Mouse (Mus musculus): ENCODE data around the gene Jph2. TPM values are rescaled to one million over a fixed set of nuclear protein-coding genes. Genes with fewer than 3 reads are reported as not detected.

The Jph2 gene
- polyA plus RNA-seq, 1 experiment, result 20.6 TPM

DNA sequence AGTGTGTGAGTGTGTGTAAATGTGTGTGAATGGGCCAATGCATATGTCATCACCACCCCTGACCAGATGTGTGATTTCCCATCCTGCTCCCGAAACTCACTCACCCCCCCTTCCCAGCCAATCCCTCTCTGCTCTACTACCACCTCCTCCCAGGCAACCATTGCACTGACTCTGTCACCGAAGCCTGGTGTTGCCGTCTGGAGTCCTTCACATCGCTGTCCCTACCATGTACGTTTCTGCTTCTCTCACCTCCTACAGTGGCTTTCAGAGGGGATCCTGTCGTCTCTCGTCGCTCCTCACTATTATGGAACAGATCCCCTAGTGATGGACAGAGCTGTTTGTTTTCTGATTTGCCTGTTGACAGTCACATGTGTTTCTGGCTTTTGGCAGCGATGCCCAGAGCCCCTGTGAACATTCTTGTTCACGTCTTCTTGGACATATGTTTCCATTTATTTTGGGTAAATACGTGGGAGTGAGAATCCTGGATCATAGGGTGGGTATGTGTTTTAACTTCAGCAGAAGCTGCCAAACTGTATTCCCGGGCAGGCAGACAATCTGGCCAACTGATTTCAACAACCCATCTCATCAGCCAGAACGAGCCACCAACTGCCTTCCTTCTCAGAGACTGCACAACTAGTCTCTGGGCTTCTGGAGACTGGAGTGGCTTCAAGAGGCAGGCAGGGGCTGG lies 65.3 kb downstream of the Jph2 start:
- no peak overlapping the region for H3K4me3 ChIP-seq (ENCODE audit: low read depth, low read length)
- no peaks in the 10 kb centered on the region for H3K4me1 ChIP-seq (ENCODE audit: control insufficient read depth, insufficient read depth, insufficient read length, low read length)
- TF ChIP-seq POLR2A (IDR thresholded peaks at IDR 0.05; ENCODE audit: low read depth, low read length) (no peak), CTCF (IDR thresholded peaks at IDR 0.05; ENCODE audit: extremely low read depth, insufficient read length, insufficient replicate concordance, low read depth, low read length) (no peak)
- H3K36me3 ChIP-seq (ENCODE audit: control insufficient read depth, insufficient read depth, low read length), result no peaks in the 10 kb centered on the region
- H3K27me3 ChIP-seq (ENCODE audit: control insufficient read depth, insufficient read depth, low read length), result peaks cover 2% of the 10 kb centered on the region; the same call in 1 of the 2 replicates
- 69% methylated on average over 13 of the region's 13 CpGs for WGBS
- H3K27ac ChIP-seq (ENCODE audit: insufficient read depth, low read depth, low read length), result no peak overlapping the region

DNA sequence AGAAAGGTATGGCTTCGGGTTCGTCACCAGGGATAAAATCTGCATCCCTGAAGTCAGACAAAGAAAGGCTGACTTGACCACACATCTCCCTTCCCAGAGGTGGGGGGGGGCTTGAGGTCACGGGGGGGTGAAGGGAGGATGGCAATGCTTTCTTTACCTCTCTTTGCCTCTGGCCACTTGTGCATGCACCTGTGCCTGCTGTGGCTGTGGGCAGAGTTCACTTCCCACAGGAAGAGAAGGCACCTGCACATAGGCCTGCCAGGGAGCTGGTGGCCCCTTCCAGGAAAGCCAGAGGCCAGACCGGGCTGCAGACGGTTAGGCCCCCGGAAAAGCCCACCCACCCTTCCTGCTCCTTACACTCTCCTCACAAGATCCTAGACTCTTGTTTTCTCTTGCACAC lies 66.4 kb downstream of the Jph2 start:
- Histone ChIP-seq H3K27me3 (ENCODE audit: control insufficient read depth, insufficient read depth, low read length) (peaks cover 2% of the 10 kb centered on the region; the same call in 1 of the 2 replicates), H3K36me3 (ENCODE audit: control insufficient read depth, insufficient read depth, low read length) (no peaks in the 10 kb centered on the region), H3K27ac (ENCODE audit: insufficient read depth, low read depth, low read length) (no peak overlapping the region), H3K4me3 (ENCODE audit: low read depth, low read length) (no peak overlapping the region), H3K4me1 (ENCODE audit: control insufficient read depth, insufficient read depth, insufficient read length, low read length) (no peaks in the 10 kb centered on the region)
- 69% methylated on average over 6 of the region's 6 CpGs for WGBS
- no peak for TF ChIP-seq POLR2A (IDR thresholded peaks at IDR 0.05; ENCODE audit: low read depth, low read length)
- no peak for TF ChIP-seq CTCF (IDR thresholded peaks at IDR 0.05; ENCODE audit: extremely low read depth, insufficient read length, insufficient replicate concordance, low read depth, low read length)

DNA sequence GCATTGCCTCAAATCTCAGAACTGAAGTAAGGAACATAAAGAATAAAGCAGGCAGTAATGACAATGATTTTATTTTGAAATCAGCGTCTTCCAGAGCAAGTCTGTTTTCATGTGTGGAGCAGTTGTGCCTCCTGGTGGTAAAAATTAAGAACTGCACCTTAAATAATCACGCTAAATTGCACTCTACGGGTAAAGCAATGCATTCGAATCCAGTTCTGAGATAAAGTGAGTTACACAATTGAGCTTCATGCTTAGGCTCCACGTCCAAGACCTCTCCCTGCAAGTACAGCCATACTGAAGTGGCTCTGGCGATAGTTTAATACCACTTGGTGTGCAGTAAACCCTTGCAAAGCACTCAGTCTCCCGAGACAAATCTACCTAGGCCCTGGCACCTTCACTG lies 67.1 kb downstream of the Jph2 start:
- H3K27ac ChIP-seq (ENCODE audit: insufficient read depth, low read depth, low read length), result no peak overlapping the region
- no peak overlapping the region for H3K4me3 ChIP-seq (ENCODE audit: low read depth, low read length)
- 19% methylated on average over 7 of the region's 7 CpGs for WGBS
- no peaks in the 10 kb centered on the region for H3K36me3 ChIP-seq (ENCODE audit: control insufficient read depth, insufficient read depth, low read length)
- TF ChIP-seq POLR2A (IDR thresholded peaks at IDR 0.05; ENCODE audit: low read depth, low read length) (no peak), CTCF (IDR thresholded peaks at IDR 0.05; ENCODE audit: extremely low read depth, insufficient read length, insufficient replicate concordance, low read depth, low read length) (no peak)
- H3K27me3 ChIP-seq (ENCODE audit: control insufficient read depth, insufficient read depth, low read length), result peaks cover 2% of the 10 kb centered on the region; the same call in 1 of the 2 replicates
- H3K4me1 ChIP-seq (ENCODE audit: control insufficient read depth, insufficient read depth, insufficient read length, low read length), result no peaks in the 10 kb centered on the region

DNA sequence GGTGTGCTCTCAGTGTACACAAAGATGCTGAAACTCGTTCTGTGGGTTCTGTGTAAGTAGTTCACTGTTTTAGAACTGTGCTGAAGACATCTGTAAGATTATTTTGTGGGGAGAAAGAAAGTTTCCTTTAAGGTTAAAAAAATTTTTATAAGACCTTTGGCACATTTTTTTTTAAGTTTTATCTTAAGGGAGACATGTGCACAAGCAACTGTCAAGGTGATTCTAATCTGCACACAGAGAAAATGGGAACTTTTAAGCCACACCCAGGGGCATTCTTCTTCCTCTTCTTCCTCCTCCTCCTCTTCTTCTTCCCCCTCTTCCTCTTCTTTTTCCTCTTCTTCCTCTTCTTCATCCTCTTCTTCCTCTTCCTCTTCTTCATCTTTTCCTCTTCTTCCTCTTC lies 74.6 kb downstream of the Jph2 start:
- Histone ChIP-seq H3K4me1 (ENCODE audit: control insufficient read depth, insufficient read depth, insufficient read length, low read length) (no peaks in the 10 kb centered on the region), H3K4me3 (ENCODE audit: low read depth, low read length) (no peak overlapping the region), H3K27ac (ENCODE audit: insufficient read depth, low read depth, low read length) (no peak overlapping the region), H3K36me3 (ENCODE audit: control insufficient read depth, insufficient read depth, low read length) (no peaks in the 10 kb centered on the region), H3K27me3 (ENCODE audit: control insufficient read depth, insufficient read depth, low read length) (no peaks in the 10 kb centered on the region)
- 16% methylated on average over 1 of the region's 1 CpGs for WGBS
- TF ChIP-seq POLR2A (IDR thresholded peaks at IDR 0.05; ENCODE audit: low read depth, low read length) (no peak), CTCF (IDR thresholded peaks at IDR 0.05; ENCODE audit: extremely low read depth, insufficient read length, insufficient replicate concordance, low read depth, low read length) (no peak)

DNA sequence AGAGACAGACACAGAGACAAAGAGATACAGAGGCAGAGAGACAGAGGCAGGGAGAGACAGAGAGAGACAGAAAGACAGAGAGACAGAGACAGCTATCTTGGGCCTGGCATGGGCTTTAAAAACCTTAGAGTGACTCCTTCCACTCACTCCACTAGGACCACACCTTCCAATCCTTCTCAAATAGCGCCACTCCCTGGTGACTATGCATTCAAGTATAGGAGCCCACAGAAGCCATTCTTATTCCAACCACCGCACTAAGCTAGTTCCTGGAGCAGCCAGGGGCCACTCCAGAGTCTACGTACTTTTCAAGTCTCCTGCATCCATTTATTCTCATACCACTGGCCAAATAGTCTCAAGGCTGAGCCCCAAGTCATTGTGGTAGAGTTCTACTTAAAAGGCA lies 79.0 kb downstream of the Jph2 start:
- TF ChIP-seq POLR2A (IDR thresholded peaks at IDR 0.05; ENCODE audit: low read depth, low read length) (no peak), CTCF (IDR thresholded peaks at IDR 0.05; ENCODE audit: extremely low read depth, insufficient read length, insufficient replicate concordance, low read depth, low read length) (no peak)
- Histone ChIP-seq H3K27me3 (ENCODE audit: control insufficient read depth, insufficient read depth, low read length) (no peaks in the 10 kb centered on the region), H3K4me1 (ENCODE audit: control insufficient read depth, insufficient read depth, insufficient read length, low read length) (no peaks in the 10 kb centered on the region), H3K36me3 (ENCODE audit: control insufficient read depth, insufficient read depth, low read length) (no peaks in the 10 kb centered on the region), H3K4me3 (ENCODE audit: low read depth, low read length) (no peak overlapping the region), H3K27ac (ENCODE audit: insufficient read depth, low read depth, low read length) (no peak overlapping the region)
- WGBS, result 85% methylated on average over 3 of the region's 3 CpGs

- H3K4me3 ChIP-seq (ENCODE audit: low read depth, low read length), result no peak overlapping the region
- H3K27me3 ChIP-seq (ENCODE audit: control insufficient read depth, insufficient read depth, low read length), result no peaks in the 10 kb centered on the region
- H3K27ac ChIP-seq (ENCODE audit: insufficient read depth, low read depth, low read length), result no peak overlapping the region
- 50% methylated on average over 4 of the region's 4 CpGs for WGBS
- H3K36me3 ChIP-seq (ENCODE audit: control insufficient read depth, insufficient read depth, low read length), result no peaks in the 10 kb centered on the region
- no peak for TF ChIP-seq POLR2A (IDR thresholded peaks at IDR 0.05; ENCODE audit: low read depth, low read length)
- no peak for TF ChIP-seq CTCF (IDR thresholded peaks at IDR 0.05; ENCODE audit: extremely low read depth, insufficient read length, insufficient replicate concordance, low read depth, low read length)
- no peaks in the 10 kb centered on the region for H3K4me1 ChIP-seq (ENCODE audit: control insufficient read depth, insufficient read depth, insufficient read length, low read length)
Observed at GRCm38 (mm10) chr2:163317281-163317680, 80.5 kb downstream of the Jph2 start.

- H3K36me3 ChIP-seq (ENCODE audit: control insufficient read depth, insufficient read depth, low read length), result no peaks in the 10 kb centered on the region
- TF ChIP-seq POLR2A (IDR thresholded peaks at IDR 0.05; ENCODE audit: low read depth, low read length) (no peak), CTCF (IDR thresholded peaks at IDR 0.05; ENCODE audit: extremely low read depth, insufficient read length, insufficient replicate concordance, low read depth, low read length) (no peak)
- no peaks in the 10 kb centered on the region for H3K4me1 ChIP-seq (ENCODE audit: control insufficient read depth, insufficient read depth, insufficient read length, low read length)
- no peaks in the 10 kb centered on the region for H3K27me3 ChIP-seq (ENCODE audit: control insufficient read depth, insufficient read depth, low read length)
- WGBS, result 59% methylated on average over 11 of the region's 11 CpGs
- no peak overlapping the region for H3K4me3 ChIP-seq (ENCODE audit: low read depth, low read length)
- no peak overlapping the region for H3K27ac ChIP-seq (ENCODE audit: insufficient read depth, low read depth, low read length)
Observed at GRCm38 (mm10) chr2:163310163-163310688, 87.6 kb downstream of the Jph2 start.
